Mouse (Mus musculus) bone marrow macrophage, adult 2 months (primary cell): ENCODE measurements around the gene Cacna2d3.

Experiments
- CTCF ChIP-seq: IDR thresholded peaks from 2 replicates; pipeline ENCODE4 v1.5.1; 2012; ENCODE audit warnings: low read depth, mild to moderate bottlenecking, low read length, moderate library complexity
- POLR2A ChIP-seq: IDR thresholded peaks from 2 replicates; pipeline ENCODE4 v1.6.1; 2012; ENCODE audit warnings: mild to moderate bottlenecking, low read depth, low read length, borderline replicate concordance

GRCm38 (mm10) chr14:29402471-29402870 lies 319.2 kb downstream of the Cacna2d3 start:
- TF ChIP-seq POLR2A, result no peak
- no peak for TF ChIP-seq CTCF
